Mouse (Mus musculus): ENCODE results near the gene Akr7a5. TPM values are rescaled to one million over a fixed set of nuclear protein-coding genes. Genes with fewer than 3 reads are reported as not detected.

The Akr7a5 gene
- polyA plus RNA-seq, 1 experiment from 2014 or later = 108 TPM

DNA sequence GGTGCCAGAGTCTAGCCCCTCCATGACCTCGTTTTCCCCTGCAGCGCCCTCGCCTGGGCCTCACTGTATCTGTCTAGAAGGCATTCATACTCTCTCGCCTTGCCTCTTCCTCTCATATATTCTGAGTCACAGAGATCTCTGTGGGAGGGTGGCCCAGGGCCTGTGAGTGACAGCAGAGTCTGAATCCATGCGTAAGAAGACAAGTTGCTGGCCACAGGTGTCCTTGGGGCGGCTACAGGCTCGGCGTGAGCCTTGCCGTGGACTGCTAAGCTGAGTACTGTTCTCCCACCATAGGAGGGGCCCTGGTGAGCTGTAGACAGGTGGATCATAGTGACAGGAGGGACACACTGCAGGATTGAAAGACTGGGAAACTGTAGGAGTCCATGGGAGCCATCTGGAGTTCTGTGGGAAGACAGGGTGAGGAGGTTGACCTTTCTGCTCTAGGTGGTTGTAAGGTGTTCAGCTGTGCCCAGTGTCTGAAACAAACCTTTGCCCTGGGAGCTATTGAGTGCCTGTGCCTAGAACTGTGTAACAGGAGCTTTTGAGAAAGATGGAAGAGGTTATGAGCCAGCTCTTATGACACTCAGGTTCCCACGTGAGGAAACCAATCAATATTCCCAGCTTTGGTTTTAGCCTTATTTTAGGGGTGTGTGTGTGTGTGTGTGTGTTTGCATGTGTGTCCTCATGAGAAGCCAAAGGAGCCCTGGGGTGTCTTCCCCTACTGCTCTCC lies 37.4 kb upstream of the Akr7a5 start:
- WGBS = 92% methylated on average over 10 of the region's 10 CpGs
- H3K9ac ChIP-seq (replicated peaks; ENCODE audit: low read depth, low read length) = no peak overlapping the region
- ATAC-seq (ENCODE audit: insufficient number of reproducible peaks, insufficient read depth, low FRiP score, low read depth) = no peak
- H3K4me3 ChIP-seq (ENCODE audit: low read depth, low read length) = no peak overlapping the region
- H3K27ac ChIP-seq (ENCODE audit: low read length) = no peak overlapping the region
- H3K4me1 ChIP-seq (ENCODE audit: control insufficient read depth, insufficient read depth, low read length) = no peaks in the 10 kb centered on the region
- H3K4me2 ChIP-seq (replicated peaks; ENCODE audit: low read depth, low read length) = no peak overlapping the region
- H3K27me3 ChIP-seq (ENCODE audit: control insufficient read depth, insufficient read depth, low read length) = no peaks in the 10 kb centered on the region
- H3K9me3 ChIP-seq (ENCODE audit: control insufficient read depth, low read depth, low read length) = no peaks in the 10 kb centered on the region
- H3K36me3 ChIP-seq (ENCODE audit: control insufficient read depth, insufficient read depth, low read length) = peaks cover 27% of the 10 kb centered on the region; the same call in 1 of the 2 replicates

DNA sequence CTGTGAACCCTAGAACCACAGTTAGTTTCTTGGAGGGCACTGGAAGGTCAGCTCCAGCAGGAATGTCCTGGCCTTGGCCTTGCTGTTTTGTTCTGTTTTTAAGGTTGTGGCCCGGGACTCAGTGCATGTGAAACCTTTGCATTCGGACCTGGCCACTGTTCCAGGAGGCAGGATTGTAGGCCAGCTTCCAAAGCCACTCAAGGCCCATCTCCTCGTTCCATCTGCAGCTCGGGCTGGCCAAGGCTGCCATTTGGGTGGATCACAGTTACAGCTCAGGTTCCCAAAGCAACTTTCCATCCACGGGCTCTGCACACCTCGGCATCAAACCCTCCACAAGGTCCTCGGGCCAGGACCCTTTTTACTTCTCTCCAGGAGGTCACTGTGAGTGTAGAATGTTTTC lies 36.0 kb upstream of the Akr7a5 start:
- H3K27me3 ChIP-seq (ENCODE audit: control insufficient read depth, insufficient read depth, low read length) = no peaks in the 10 kb centered on the region
- no peak overlapping the region for H3K4me3 ChIP-seq (ENCODE audit: low read depth, low read length)
- H3K36me3 ChIP-seq (ENCODE audit: control insufficient read depth, insufficient read depth, low read length) = peaks cover 18% of the 10 kb centered on the region; the same call in 1 of the 2 replicates
- H3K4me1 ChIP-seq (ENCODE audit: control insufficient read depth, insufficient read depth, low read length) = no peaks in the 10 kb centered on the region
- no peak overlapping the region for H3K27ac ChIP-seq (ENCODE audit: low read length)
- H3K9me3 ChIP-seq (ENCODE audit: control insufficient read depth, low read depth, low read length) = no peaks in the 10 kb centered on the region
- H3K9ac ChIP-seq (replicated peaks; ENCODE audit: low read depth, low read length) = no peak overlapping the region
- ATAC-seq (ENCODE audit: insufficient number of reproducible peaks, insufficient read depth, low FRiP score, low read depth) = no peak
- H3K4me2 ChIP-seq (replicated peaks; ENCODE audit: low read depth, low read length) = no peak overlapping the region
- 95% methylated on average over 7 of the region's 7 CpGs for WGBS

DNA sequence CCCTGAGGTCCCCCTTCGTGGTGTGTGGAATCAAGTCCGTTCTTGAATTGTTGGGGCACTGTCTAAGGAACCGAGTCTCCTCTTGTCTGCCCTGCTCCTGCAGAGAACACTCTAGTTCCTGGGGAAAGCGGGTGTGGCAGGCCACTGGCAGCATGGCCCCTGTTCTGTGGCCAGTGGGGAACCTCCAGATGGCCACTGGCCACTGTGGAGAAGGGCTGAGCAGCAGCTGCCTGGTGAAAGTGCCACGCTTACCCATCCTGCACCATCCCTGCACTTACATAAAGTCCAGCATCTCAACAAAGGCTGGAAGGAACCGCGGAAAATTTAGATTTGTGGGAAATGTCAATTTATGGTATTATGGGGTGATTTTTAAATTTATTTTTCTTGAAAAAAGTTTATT lies 34.1 kb upstream of the Akr7a5 start:
- Histone ChIP-seq H3K4me2 (replicated peaks; ENCODE audit: low read depth, low read length) (no peak overlapping the region), H3K27ac (ENCODE audit: low read length) (no peak overlapping the region), H3K4me3 (ENCODE audit: low read depth, low read length) (no peak overlapping the region), H3K9me3 (ENCODE audit: control insufficient read depth, low read depth, low read length) (no peaks in the 10 kb centered on the region), H3K36me3 (ENCODE audit: control insufficient read depth, insufficient read depth, low read length) (peaks cover 30% of the 10 kb centered on the region), H3K4me1 (ENCODE audit: control insufficient read depth, insufficient read depth, low read length) (no peaks in the 10 kb centered on the region), H3K27me3 (ENCODE audit: control insufficient read depth, insufficient read depth, low read length) (no peaks in the 10 kb centered on the region), H3K9ac (replicated peaks; ENCODE audit: low read depth, low read length) (no peak overlapping the region)
- WGBS = 88% methylated on average over 7 of the region's 7 CpGs
- ATAC-seq (ENCODE audit: insufficient number of reproducible peaks, insufficient read depth, low FRiP score, low read depth) = no peak

DNA sequence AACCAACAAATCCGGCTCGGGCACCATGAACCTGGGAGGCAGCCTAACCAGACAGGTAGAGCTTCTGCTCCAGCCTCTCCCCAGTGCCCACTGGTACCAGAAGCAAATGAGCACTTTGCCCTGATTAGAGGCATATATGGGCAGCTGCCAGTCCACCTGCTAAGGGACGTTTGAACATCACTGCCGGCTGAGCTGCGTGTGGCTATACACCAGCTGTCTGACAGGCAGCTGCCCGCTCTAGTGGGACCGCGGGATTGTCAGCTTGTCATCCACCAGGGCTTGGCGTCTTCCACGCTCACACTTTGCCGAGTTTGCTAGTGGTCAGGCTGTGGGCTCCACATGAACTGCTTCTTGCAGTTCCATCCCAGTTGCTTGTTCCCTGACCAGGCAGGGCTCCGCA lies 30.0 kb upstream of the Akr7a5 start:
- Histone ChIP-seq H3K9ac (replicated peaks; ENCODE audit: low read depth, low read length) (no peak overlapping the region), H3K4me2 (replicated peaks; ENCODE audit: low read depth, low read length) (no peak overlapping the region), H3K27me3 (ENCODE audit: control insufficient read depth, insufficient read depth, low read length) (no peaks in the 10 kb centered on the region), H3K36me3 (ENCODE audit: control insufficient read depth, insufficient read depth, low read length) (peaks cover 43% of the 10 kb centered on the region), H3K9me3 (ENCODE audit: control insufficient read depth, low read depth, low read length) (no peaks in the 10 kb centered on the region), H3K4me1 (ENCODE audit: control insufficient read depth, insufficient read depth, low read length) (0 out of 2 replicates have a peak, but pooled peaks cover 3% of the 10 kb centered on the region), H3K27ac (ENCODE audit: low read length) (no peak overlapping the region), H3K4me3 (ENCODE audit: low read depth, low read length) (no peak overlapping the region)
- no peak for ATAC-seq (ENCODE audit: insufficient number of reproducible peaks, insufficient read depth, low FRiP score, low read depth)
- 93% methylated on average over 12 of the region's 12 CpGs for WGBS

DNA sequence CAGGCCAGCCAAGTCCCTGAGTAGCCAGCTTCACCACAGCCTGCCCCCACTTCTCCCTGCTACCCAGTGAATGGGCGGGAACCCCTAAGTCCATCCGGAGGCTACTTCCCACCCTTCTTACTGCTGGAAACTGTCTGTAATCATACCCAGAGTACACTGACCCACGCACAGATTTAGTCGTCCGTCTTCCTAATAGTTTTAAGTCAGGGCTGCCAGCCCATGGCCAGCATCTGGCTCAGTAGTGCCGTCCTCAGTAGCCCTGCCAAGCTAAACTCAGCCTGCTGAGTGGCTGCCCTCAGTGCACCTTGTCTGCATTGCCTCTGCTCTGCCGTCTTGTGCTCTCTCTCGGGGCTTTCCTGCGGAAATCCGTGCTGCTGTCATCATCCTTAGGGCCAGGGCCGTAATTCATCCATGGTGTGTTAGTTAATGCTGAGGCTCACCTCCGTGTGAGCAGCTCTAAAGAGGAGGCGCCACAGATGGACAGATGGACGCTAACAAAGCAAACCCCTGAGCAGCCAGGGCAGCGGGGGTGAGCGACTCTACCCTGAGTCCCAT lies 28.7 kb upstream of the Akr7a5 start:
- 69% methylated on average over 16 of the region's 16 CpGs for WGBS
- no peak for ATAC-seq (ENCODE audit: insufficient number of reproducible peaks, insufficient read depth, low FRiP score, low read depth)
- Histone ChIP-seq H3K4me1 (ENCODE audit: control insufficient read depth, insufficient read depth, low read length) (0 out of 2 replicates have a peak, but pooled peaks cover 3% of the 10 kb centered on the region), H3K36me3 (ENCODE audit: control insufficient read depth, insufficient read depth, low read length) (peaks cover 46% of the 10 kb centered on the region), H3K27me3 (ENCODE audit: control insufficient read depth, insufficient read depth, low read length) (no peaks in the 10 kb centered on the region), H3K4me2 (replicated peaks; ENCODE audit: low read depth, low read length) (no peak overlapping the region), H3K27ac (ENCODE audit: low read length) (no peak overlapping the region), H3K9me3 (ENCODE audit: control insufficient read depth, low read depth, low read length) (no peaks in the 10 kb centered on the region), H3K9ac (replicated peaks; ENCODE audit: low read depth, low read length) (no peak overlapping the region), H3K4me3 (ENCODE audit: low read depth, low read length) (no peak overlapping the region)

DNA sequence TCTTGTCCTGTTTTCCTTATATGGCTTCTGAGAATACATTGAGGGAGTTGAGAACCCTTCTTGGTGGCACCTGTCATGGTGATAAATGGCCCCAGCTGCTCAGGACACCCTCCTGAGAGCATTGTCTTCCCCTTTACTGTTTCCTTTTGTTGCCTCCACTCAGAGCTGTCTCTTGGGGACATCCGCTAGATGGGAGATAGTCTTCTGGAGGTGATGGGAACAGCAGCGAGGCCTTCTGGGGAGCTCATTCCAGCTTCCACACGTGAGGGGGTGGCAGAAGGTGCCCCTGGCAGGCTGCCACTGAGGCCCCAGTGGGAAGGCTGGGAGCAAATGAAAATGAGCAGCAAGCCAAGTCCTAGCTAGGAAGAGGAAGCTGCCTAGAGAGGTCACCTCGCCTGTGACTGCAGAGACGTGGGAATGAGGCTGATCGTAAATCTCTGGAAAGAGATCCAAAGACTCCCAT lies 27.6 kb upstream of the Akr7a5 start:
- Histone ChIP-seq H3K4me1 (ENCODE audit: control insufficient read depth, insufficient read depth, low read length) (0 out of 2 replicates have a peak, but pooled peaks cover 3% of the 10 kb centered on the region), H3K27me3 (ENCODE audit: control insufficient read depth, insufficient read depth, low read length) (no peaks in the 10 kb centered on the region), H3K9ac (replicated peaks; ENCODE audit: low read depth, low read length) (no peak overlapping the region), H3K27ac (ENCODE audit: low read length) (peak overlapping the region; percentile 39; the same call in 1 of the 2 replicates), H3K4me2 (replicated peaks; ENCODE audit: low read depth, low read length) (no peak overlapping the region), H3K4me3 (ENCODE audit: low read depth, low read length) (no peak overlapping the region), H3K36me3 (ENCODE audit: control insufficient read depth, insufficient read depth, low read length) (peaks cover 51% of the 10 kb centered on the region), H3K9me3 (ENCODE audit: control insufficient read depth, low read depth, low read length) (no peaks in the 10 kb centered on the region)
- ATAC-seq (ENCODE audit: insufficient number of reproducible peaks, insufficient read depth, low FRiP score, low read depth) = no peak
- 38% methylated on average over 6 of the region's 6 CpGs for WGBS

DNA sequence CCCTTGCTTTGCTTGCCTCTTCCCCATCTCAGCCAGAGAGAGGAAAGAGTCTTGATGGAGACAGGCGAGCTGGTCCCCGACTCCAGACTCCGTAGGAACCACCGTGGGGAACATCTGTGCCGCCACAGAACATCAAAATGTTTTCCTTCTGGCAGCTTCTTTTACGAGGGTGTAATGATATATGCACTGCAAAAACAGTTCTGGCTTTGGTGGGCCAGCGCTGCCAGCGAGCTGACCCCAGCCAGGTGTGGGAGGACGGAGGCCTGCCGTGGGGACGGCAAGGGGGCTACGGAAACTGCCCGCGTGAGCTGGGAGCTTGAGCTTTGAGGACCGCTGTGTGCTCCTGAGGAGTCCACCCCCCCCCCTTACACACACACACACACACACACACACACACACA lies 25.7 kb upstream of the Akr7a5 start:
- H3K4me3 ChIP-seq (ENCODE audit: low read depth, low read length) = no peak overlapping the region
- H3K4me2 ChIP-seq (replicated peaks; ENCODE audit: low read depth, low read length) = no peak overlapping the region
- WGBS = 68% methylated on average over 15 of the region's 15 CpGs
- no peaks in the 10 kb centered on the region for H3K9me3 ChIP-seq (ENCODE audit: control insufficient read depth, low read depth, low read length)
- H3K36me3 ChIP-seq (ENCODE audit: control insufficient read depth, insufficient read depth, low read length) = peaks cover 68% of the 10 kb centered on the region
- ATAC-seq (ENCODE audit: insufficient number of reproducible peaks, insufficient read depth, low FRiP score, low read depth) = no peak
- 0 out of 2 replicates have a peak, but pooled peaks cover 3% of the 10 kb centered on the region for H3K4me1 ChIP-seq (ENCODE audit: control insufficient read depth, insufficient read depth, low read length)
- no peak overlapping the region for H3K27ac ChIP-seq (ENCODE audit: low read length)
- no peaks in the 10 kb centered on the region for H3K27me3 ChIP-seq (ENCODE audit: control insufficient read depth, insufficient read depth, low read length)
- no peak overlapping the region for H3K9ac ChIP-seq (replicated peaks; ENCODE audit: low read depth, low read length)

DNA sequence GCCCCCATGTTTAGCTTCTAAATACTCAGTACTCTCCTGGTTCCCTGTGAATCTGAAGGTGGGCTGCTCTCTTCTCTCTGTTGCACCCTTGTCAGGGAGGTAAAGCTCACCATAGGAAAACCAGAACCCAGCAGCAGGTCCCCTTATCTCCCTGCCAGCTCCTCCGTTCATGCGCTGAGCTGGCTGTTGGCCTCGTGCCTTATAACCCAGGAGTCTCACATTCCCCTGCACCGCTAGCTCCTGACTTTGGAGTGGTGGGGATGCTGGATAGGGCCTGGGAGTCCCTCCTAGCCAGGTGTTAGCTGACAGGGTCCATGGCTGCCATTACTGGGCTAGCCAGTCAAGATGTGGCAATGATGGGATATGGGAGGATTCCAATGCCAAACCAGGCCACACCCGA lies 24.3 kb upstream of the Akr7a5 start:
- 86% methylated on average over 5 of the region's 5 CpGs for WGBS
- H3K4me2 ChIP-seq (replicated peaks; ENCODE audit: low read depth, low read length) = no peak overlapping the region
- peaks cover 65% of the 10 kb centered on the region for H3K36me3 ChIP-seq (ENCODE audit: control insufficient read depth, insufficient read depth, low read length)
- no peaks in the 10 kb centered on the region for H3K27me3 ChIP-seq (ENCODE audit: control insufficient read depth, insufficient read depth, low read length)
- no peaks in the 10 kb centered on the region for H3K9me3 ChIP-seq (ENCODE audit: control insufficient read depth, low read depth, low read length)
- ATAC-seq (ENCODE audit: insufficient number of reproducible peaks, insufficient read depth, low FRiP score, low read depth) = no peak
- no peak overlapping the region for H3K9ac ChIP-seq (replicated peaks; ENCODE audit: low read depth, low read length)
- no peak overlapping the region for H3K27ac ChIP-seq (ENCODE audit: low read length)
- no peak overlapping the region for H3K4me3 ChIP-seq (ENCODE audit: low read depth, low read length)
- H3K4me1 ChIP-seq (ENCODE audit: control insufficient read depth, insufficient read depth, low read length) = 0 out of 2 replicates have a peak, but pooled peaks cover 3% of the 10 kb centered on the region

All from stomach, embryonic 14.5 days (tissue).